Mouse (Mus musculus) C2C12 (cell line): ENCODE measurements around the gene Camk2b. TPM values are rescaled to one million over a fixed set of nuclear protein-coding genes. Genes with fewer than 3 reads are reported as not detected.

ENCODE experiments used
- H3K27me3 ChIP-seq: one replicate; pipeline ENCODE4 v1.6.1; 2011; ENCODE audit not compliant: control insufficient read depth, insufficient read depth, insufficient read length
- H3K36me3 ChIP-seq: one replicate; pipeline ENCODE4 v1.6.1; 2011; ENCODE audit not compliant: control insufficient read depth, insufficient read depth
- H3K4me3 ChIP-seq: one replicate; pipeline ENCODE4 v1.5.1; 2011; ENCODE audit warnings: mild to moderate bottlenecking, control low read depth; ENCODE audit not compliant: poor library complexity, insufficient read depth, severe bottlenecking
- H3K79me2 ChIP-seq: one replicate; pipeline ENCODE4 v1.6.1; 2011; ENCODE audit not compliant: control insufficient read depth, insufficient read depth
- H3K79me3 ChIP-seq: one replicate; pipeline ENCODE4 v1.6.1; 2011; ENCODE audit warnings: low read depth, control low read depth
- H3ac ChIP-seq: one replicate; pipeline ENCODE3; 2011; ENCODE audit warnings: low read depth; ENCODE audit not compliant: control insufficient read depth, insufficient read length
- CEBPB ChIP-seq: IDR thresholded peaks from one replicate; pipeline ENCODE4 v1.6.1; 2011; ENCODE audit warnings: low read depth, mild to moderate bottlenecking, control low read depth, moderate library complexity
- CTCF ChIP-seq: IDR thresholded peaks from one replicate; pipeline ENCODE4 v1.5.1; 2011; ENCODE audit not compliant: control insufficient read depth, insufficient read depth, insufficient read length
- FOSL1 ChIP-seq: IDR thresholded peaks from one replicate; pipeline ENCODE4 v1.8.0; 2011; ENCODE audit warnings: mild to moderate bottlenecking, low read length; ENCODE audit not compliant: poor library complexity, insufficient read depth, severe bottlenecking
- MAX ChIP-seq: IDR thresholded peaks from one replicate; pipeline ENCODE4 v1.6.1; 2011; ENCODE audit warnings: mild to moderate bottlenecking, control low read depth
- MYOD1 ChIP-seq: IDR thresholded peaks from one replicate; pipeline ENCODE4 v1.6.1; 2011; ENCODE audit warnings: low read depth; ENCODE audit not compliant: control insufficient read depth, insufficient read length
- MYOG ChIP-seq: IDR thresholded peaks from one replicate; pipeline ENCODE4 v1.6.1; 2011; ENCODE audit not compliant: control insufficient read depth, insufficient read length; ENCODE audit errors: extremely low read depth
- USF1 ChIP-seq: IDR thresholded peaks from one replicate; pipeline ENCODE4 v1.6.1; 2011; ENCODE audit warnings: low read depth, mild to moderate bottlenecking, control low read depth, moderate library complexity
- polyA plus RNA-seq: library from polyadenylated mRNA; unstranded; fragments of >200 nt; fragmentation: generic; extraction: Trizol; gene quantifications from one replicate; pipeline ENCODE4 v1.2.1, GENCODE M21; 2012; ENCODE audit warnings: missing spikeins

The Camk2b gene
- polyA plus RNA-seq, 1 experiment = 0.06 TPM

DNA sequence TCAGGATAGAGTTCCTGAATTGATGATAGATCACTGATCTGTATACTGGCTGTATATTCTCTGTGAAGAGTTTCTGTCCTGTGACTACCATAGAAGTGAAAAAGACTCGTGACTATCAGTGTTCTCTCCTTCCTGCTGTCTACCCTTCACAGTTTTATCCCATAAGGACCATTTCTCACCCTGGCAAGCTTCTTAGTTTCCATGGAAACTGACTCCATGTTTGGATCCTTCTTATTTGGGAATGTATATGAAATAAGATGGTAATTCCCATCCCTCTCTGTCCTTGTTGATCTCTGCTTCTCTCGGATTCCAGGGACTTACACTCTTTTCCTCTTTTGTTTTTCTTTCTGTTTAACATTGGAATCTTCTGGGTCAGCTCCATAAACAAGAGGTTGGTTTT lies 106.1 kb downstream of the Camk2b start:
- Histone ChIP-seq H3K79me2 (peaks cover 51% of the 10 kb centered on the region), H3K36me3 (peaks cover 72% of the 10 kb centered on the region), H3K27me3 (no peaks in the 10 kb centered on the region), H3K79me3 (peaks cover 35% of the 10 kb centered on the region), H3K4me3 (no peak overlapping the region), H3ac (no peak overlapping the region)
- TF ChIP-seq MYOD1 (no peak), FOSL1 (no peak), CTCF (no peak), CEBPB (no peak), MYOG (no peak), MAX (no peak), USF1 (no peak)

GRCm38 (mm10) chr11:5955546-5956276 lies 110.5 kb downstream of the Camk2b start, which contains the start of gene Ykt6:
Gene Ykt6 (plus strand): TSS chr11:5955693.
- Histone ChIP-seq H3K4me3 (peak within 1 kb of the TSS; percentile 89), H3ac (peak within 1 kb of the TSS; percentile 100), H3K79me3 (peaks cover 35% of the 10 kb centered on the region), H3K79me2 (peaks cover 44% of the 10 kb centered on the region), H3K36me3 (peaks cover 29% of the 10 kb centered on the region), H3K27me3 (no peaks in the 10 kb centered on the region)
- TF ChIP-seq USF1 = no peak
- no peak for TF ChIP-seq FOSL1
- no peak for TF ChIP-seq MYOD1
- no peak for TF ChIP-seq CEBPB
- TF ChIP-seq MAX = peak; percentile 51
- no peak for TF ChIP-seq CTCF
- no peak for TF ChIP-seq MYOG

GRCm38 (mm10) chr11:5954965-5955504 lies 111.1 kb downstream of the Camk2b start:
- peak overlapping the region; percentile 84 for H3ac ChIP-seq
- peaks cover 34% of the 10 kb centered on the region for H3K79me3 ChIP-seq

GRCm38 (mm10) chr11:5954435-5954834 lies 111.7 kb downstream of the Camk2b start:
- Histone ChIP-seq H3ac (no peak overlapping the region), H3K36me3 (peaks cover 16% of the 10 kb centered on the region), H3K4me3 (no peak overlapping the region), H3K27me3 (peaks cover 2% of the 10 kb centered on the region), H3K79me2 (peaks cover 39% of the 10 kb centered on the region), H3K79me3 (peaks cover 33% of the 10 kb centered on the region)
- TF ChIP-seq CEBPB = no peak
- TF ChIP-seq MAX = no peak
- no peak for TF ChIP-seq USF1
- TF ChIP-seq FOSL1 = no peak
- TF ChIP-seq MYOG = no peak
- TF ChIP-seq MYOD1 = no peak
- no peak for TF ChIP-seq CTCF

More at GRCm38 (mm10) chr11:5954965-5955504, 111.1 kb downstream of the Camk2b start:
- Histone ChIP-seq H3K79me2 (peaks cover 43% of the 10 kb centered on the region), H3K4me3 (peak overlapping the region; percentile 89), H3K27me3 (no peaks in the 10 kb centered on the region), H3K36me3 (peaks cover 22% of the 10 kb centered on the region)
- TF ChIP-seq MYOG (no peak), FOSL1 (no peak), MAX (no peak), MYOD1 (no peak), USF1 (no peak)

DNA sequence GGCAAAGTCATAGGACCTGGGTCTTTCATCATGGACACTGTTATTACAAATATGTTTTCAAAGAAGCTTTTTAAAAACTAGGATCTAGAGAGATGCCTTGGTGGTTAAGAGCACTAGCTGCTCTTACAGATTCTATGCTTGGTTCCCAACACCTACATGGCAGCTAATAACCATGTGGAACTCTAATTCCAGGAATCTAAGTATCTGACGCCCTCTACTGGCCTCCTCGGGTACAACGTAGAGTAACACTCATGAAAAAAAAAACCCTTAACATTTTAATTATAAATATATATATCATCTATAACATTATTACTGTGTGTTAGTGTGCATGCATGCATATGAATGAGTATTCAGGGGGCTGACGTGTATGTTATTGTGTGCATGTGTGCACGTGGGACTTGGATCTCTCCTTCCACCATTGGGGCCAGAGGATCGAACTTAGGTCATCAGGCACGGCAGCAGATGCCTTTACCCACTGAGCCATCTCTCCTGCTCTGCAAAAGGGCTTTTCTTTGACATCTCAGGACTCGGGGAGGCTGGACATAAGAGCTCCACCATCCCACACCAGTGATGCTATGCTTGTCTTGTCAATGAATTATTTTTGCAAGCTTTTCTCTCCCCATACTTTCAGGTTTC lies 112.9 kb downstream of the Camk2b start:
- H3K27me3 ChIP-seq = peaks cover 12% of the 10 kb centered on the region
- TF ChIP-seq FOSL1 = no peak
- TF ChIP-seq MYOD1 = no peak
- no peak for TF ChIP-seq MYOG
- TF ChIP-seq USF1 = no peak
- no peak for TF ChIP-seq MAX
- no peak for TF ChIP-seq CEBPB
- TF ChIP-seq CTCF = no peak

GRCm38 (mm10) chr11:5952501-5952900 lies 113.7 kb downstream of the Camk2b start:
- H3K27me3 ChIP-seq = peaks cover 12% of the 10 kb centered on the region
- peaks cover 20% of the 10 kb centered on the region for H3K79me2 ChIP-seq
- H3K4me3 ChIP-seq = no peak overlapping the region
- peaks cover 18% of the 10 kb centered on the region for H3K79me3 ChIP-seq
- TF ChIP-seq FOSL1 = no peak
- TF ChIP-seq MYOG = no peak
- TF ChIP-seq MAX = no peak
- TF ChIP-seq CEBPB = no peak
- TF ChIP-seq USF1 = no peak
- no peak for TF ChIP-seq CTCF
- no peak for TF ChIP-seq MYOD1
- H3K36me3 ChIP-seq = peaks cover 2% of the 10 kb centered on the region
- no peak overlapping the region for H3ac ChIP-seq

More for the DNA sequence above, 112.9 kb downstream of the Camk2b start:
- Histone ChIP-seq H3K4me3 (no peak overlapping the region), H3K79me3 (peaks cover 25% of the 10 kb centered on the region), H3K36me3 (peaks cover 9% of the 10 kb centered on the region), H3K79me2 (peaks cover 27% of the 10 kb centered on the region), H3ac (no peak overlapping the region)
